In genomic region chr2:130459576-130459975, GRCm38 (mm10) we compare ENCODE assay signal across 23 mouse cellular contexts. TPM values are rescaled to one million over a fixed set of nuclear protein-coding genes. Genes with fewer than 3 reads are reported as not detected.
"Had no signal": no experiment of that assay in that cellular context is flagged by ENCODE, and none has a peak within 500 bp of the region (broad histone marks: within the 10 kb centered on the region; RNA-seq: fewer than 3 reads in every experiment).

No protein-coding gene starts in this region.

- H3K27me3 ChIP-seq: neural tube, embryonic 15.5 days; stomach, embryonic 15.5 days had no signal

- H3K4me2 ChIP-seq: neural tube, embryonic 15.5 days; stomach, embryonic 15.5 days had no signal

- H3K36me3 ChIP-seq: stomach, embryonic 15.5 days had no signal

- H3K27ac ChIP-seq: neural tube, embryonic 15.5 days; stomach, embryonic 15.5 days; stomach, postnatal 0 days had no signal

- H3K9me3 ChIP-seq: neural tube, embryonic 15.5 days; stomach, embryonic 15.5 days had no signal

- H3K4me3 ChIP-seq: neural tube, embryonic 15.5 days; stomach, embryonic 15.5 days had no signal

- DNase-seq: retina, postnatal 1 day; right cerebral cortex, adult 18-20 months; right cerebral cortex, postnatal 14 days; right cerebral cortex, postnatal 25 days; right cerebral cortex, postnatal 4 days; spleen, adult 18-20 months; thymus, adult 18-20 months; thymus, adult 2 months; thymus, postnatal 14 days; thymus, postnatal 25 days; thymus, postnatal 36 days; thymus, postnatal 4 days had no signal

RNA-seq across cellular contexts. Expression of gene Tmem239, which starts 53.3 kb away (rescaled TPM):
- total RNA-seq: neutrophil, adult 5-6 weeks had no signal
- polyA plus RNA-seq: neural tube, embryonic 14.5 days; neural tube, embryonic 15.5 days; small intestine, adult 2 months; spleen, adult 2 months; stomach, embryonic 14.5 days; stomach, embryonic 15.5 days; stomach, embryonic 16.5 days; stomach, postnatal 0 days; thymus, adult 2 months; thymus, postnatal 0 days; urinary bladder, adult 2 months had no signal

RNA-seq across cellular contexts. Expression of gene 1700020A23Rik, which starts 54.5 kb away (rescaled TPM):
- total RNA-seq: neutrophil, adult 5-6 weeks had no signal
- polyA plus RNA-seq: small intestine, adult 2 months; spleen, adult 2 months; stomach, embryonic 14.5 days; stomach, embryonic 15.5 days; stomach, embryonic 16.5 days; stomach, postnatal 0 days; thymus, postnatal 0 days; urinary bladder, adult 2 months had no signal
